Comparison of ENCODE assay signal across 9 mouse cellular contexts in genomic region chr3:127632531-127632930, GRCm38 (mm10). TPM values are rescaled to one million over a fixed set of nuclear protein-coding genes. Genes with fewer than 3 reads are reported as not detected.
A peak's percentile ranks its signal among the peaks of the same experiment; 100 is the strongest.
DNase-seq lines count a peak whose midpoint lies in the region; ATAC-seq and TF ChIP-seq lines count a peak whose summit lies in the region.
"Had no signal": no experiment of that assay in that cellular context is flagged by ENCODE, and none has a peak within 500 bp of the region (broad histone marks: within the 10 kb centered on the region; RNA-seq: fewer than 3 reads in every experiment).

No protein-coding gene starts in this region.

- no peaks in the 10 kb centered on the region for H3K9me3 ChIP-seq in forebrain, postnatal 0 days (ENCODE audit: low read length)
- H3K9me3 ChIP-seq in kidney, embryonic 15.5 days (replicated peaks): no peaks in the 10 kb centered on the region
- H3K9me3 ChIP-seq in midbrain, embryonic 10.5 days (replicated peaks): no peaks in the 10 kb centered on the region

- WGBS in forebrain, postnatal 0 days: 1% methylated on average over 32 of the region's 32 CpGs
- WGBS in kidney, embryonic 15.5 days: under 1% methylated on average over 30 of the region's 32 CpGs
- under 1% methylated on average over 31 of the region's 32 CpGs for WGBS in midbrain, embryonic 10.5 days

- peak overlapping the region; percentile 86 for H3K4me2 ChIP-seq in forebrain, postnatal 0 days (ENCODE audit: low read depth)
- H3K4me2 ChIP-seq in kidney, embryonic 15.5 days: peak overlapping the region; percentile 69

- H3K9ac ChIP-seq in forebrain, postnatal 0 days: peak overlapping the region; percentile 56
- no peak overlapping the region for H3K9ac ChIP-seq in kidney, embryonic 15.5 days

- peak; percentile 7 for DNase-seq in cerebellum, adult 8-10 months
- DNase-seq in cerebellum, adult 11 months: no peak
- peak; percentile 88 for DNase-seq in ZHBTc4 (ENCODE audit: low read depth, low spot score)
- peak; percentile 71 for DNase-seq in forebrain, postnatal 0 days
- DNase-seq in midbrain, embryonic 10.5 days (ENCODE audit: low spot score): peak; percentile 88
- DNase-seq in spleen, adult 18-20 months: no peak
- no peak for DNase-seq in frontal cortex, adult 2 months (ENCODE audit: extremely low spot score in 1 of 2, low spot score in 1 of 2)

- H3K27me3 ChIP-seq in forebrain, postnatal 0 days (ENCODE audit: insufficient read depth, low read length): peaks cover 36% of the 10 kb centered on the region
- H3K27me3 ChIP-seq in kidney, embryonic 15.5 days: peaks cover 95% of the 10 kb centered on the region
- peaks cover 100% of the 10 kb centered on the region for H3K27me3 ChIP-seq in midbrain, embryonic 10.5 days (ENCODE audit: low read depth, poor library complexity, severe bottlenecking)
- H3K27me3 ChIP-seq: CH12.LX had no signal

- H3K4me3 ChIP-seq in forebrain, postnatal 0 days (ENCODE audit: low read depth, low read length): peak overlapping the region; percentile 50
- peak overlapping the region; percentile 38 for H3K4me3 ChIP-seq in kidney, embryonic 15.5 days (replicated peaks)
- H3K4me3 ChIP-seq in midbrain, embryonic 10.5 days: peak overlapping the region; percentile 64

- 0 out of 2 replicates have a peak, but pooled peaks cover 6% of the 10 kb centered on the region for H3K4me1 ChIP-seq in forebrain, postnatal 0 days (ENCODE audit: insufficient read depth)
- H3K4me1 ChIP-seq in kidney, embryonic 15.5 days: peaks cover 42% of the 10 kb centered on the region
- peaks cover 77% of the 10 kb centered on the region for H3K4me1 ChIP-seq in midbrain, embryonic 10.5 days

- peak overlapping the region; percentile 50; the same call in 1 of the 2 replicates for H3K27ac ChIP-seq in forebrain, postnatal 0 days (ENCODE audit: low read depth, low read length)
- no peak overlapping the region for H3K27ac ChIP-seq in kidney, embryonic 15.5 days
- H3K27ac ChIP-seq in midbrain, embryonic 10.5 days (replicated peaks): peak overlapping the region; percentile 89

- no peak for TF ChIP-seq CTCF in forebrain, postnatal 0 days (IDR thresholded peaks at IDR 0.05; ENCODE audit: low read depth)

- no peaks in the 10 kb centered on the region for H3K36me3 ChIP-seq in forebrain, postnatal 0 days (ENCODE audit: insufficient read depth)
- H3K36me3 ChIP-seq in kidney, embryonic 15.5 days: no peaks in the 10 kb centered on the region
- no peaks in the 10 kb centered on the region for H3K36me3 ChIP-seq in midbrain, embryonic 10.5 days

- peak; percentile 58 for ATAC-seq in forebrain, postnatal 0 days
- ATAC-seq in kidney, embryonic 15.5 days (replicated peaks; ENCODE audit: low FRiP score): peak; percentile 63

RNA-seq across cellular contexts. Expression of gene Neurog2, which starts 0.4 kb away (rescaled TPM):
- total RNA-seq in forebrain, postnatal 0 days (2014; rRNA removed): 5.0 and 9.4 TPM in 2 replicates
- polyA plus RNA-seq in forebrain, postnatal 0 days (2015; fragmentation: Nextera tagmentation; extraction: Ambion mirVana): 2.2 and 2.6 TPM in 2 replicates
- not detected in 2 replicates for polyA plus RNA-seq in kidney, embryonic 15.5 days (2015; fragmentation: Nextera tagmentation; extraction: Ambion mirVana)
- 26.5 and 47.5 TPM in 2 replicates for polyA plus RNA-seq in midbrain, embryonic 10.5 days (2016; fragmentation: Nextera tagmentation; extraction: Ambion mirVana)
- 0.62 and 1.1 TPM in 2 replicates for polyA plus RNA-seq in frontal cortex, adult 2 months (2012; rRNA removed)
- total RNA-seq: CH12.LX had no signal

Comparison
In these comparisons a context has a peak if more than half of its experiments do, and no peak if none do; other contexts are left out.
1. DNase-seq: peak in cerebellum, adult 8-10 months (single experiment), ZHBTc4 (single experiment), forebrain, postnatal 0 days (single experiment) and midbrain, embryonic 10.5 days (single experiment); none in cerebellum, adult 11 months (single experiment), spleen, adult 18-20 months (0 of 2) and frontal cortex, adult 2 months (0 of 2).
2. Peak in every context shown above with its lines, with median percentiles within 50 percentile points of each other: H3K4me3 ChIP-seq.